Mouse (Mus musculus): ENCODE data around the gene Tbck. TPM values are rescaled to one million over a fixed set of nuclear protein-coding genes. Genes with fewer than 3 reads are reported as not detected.

Gene Tbck
- total and polyA plus RNA-seq, 3 experiments: 3.7 to 14.0 (median 13.4) TPM

DNA sequence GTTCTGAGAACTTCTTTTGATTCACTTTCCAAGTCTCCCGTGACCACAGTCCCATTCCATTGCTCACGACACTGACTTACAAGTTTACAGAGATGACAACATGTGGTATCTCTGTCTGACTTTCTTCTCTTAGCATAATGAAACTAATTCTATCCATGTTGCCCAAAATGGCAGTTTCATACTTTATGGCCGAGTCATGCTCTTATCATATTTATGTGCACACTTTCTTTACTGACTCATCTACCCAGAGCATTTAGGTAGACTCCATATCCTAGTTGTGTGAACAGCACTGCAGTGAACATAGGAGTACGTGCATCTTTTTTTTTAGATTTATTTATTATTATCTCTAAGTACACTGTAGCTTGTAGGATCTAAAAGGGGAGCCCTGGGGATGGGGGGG is 103.8 kb downstream of the Tbck start:
- no peaks in the 10 kb centered on the region for H3K4me1 ChIP-seq (ENCODE audit: control insufficient read depth, insufficient read depth, low read length)
- H3K4me3 ChIP-seq: no peak overlapping the region
- H3K27me3 ChIP-seq (ENCODE audit: control insufficient read depth, insufficient read depth, low read length): no peaks in the 10 kb centered on the region
- intact Hi-C loops (cut with DNase I): no loop called here
- no peaks in the 10 kb centered on the region for H3K36me3 ChIP-seq (ENCODE audit: control insufficient read depth, insufficient read depth, low read length)
- WGBS: 92% methylated on average over 4 of the region's 4 CpGs
- H3K9ac ChIP-seq (ENCODE audit: low read depth, low read length): no peak overlapping the region
- no peak for DNase-seq
- H3K27ac ChIP-seq: no peak overlapping the region
- no peak for TF ChIP-seq EP300 (IDR thresholded peaks at IDR 0.05; ENCODE audit: insufficient read depth, low read depth, low read length)
- no peak for TF ChIP-seq CTCF (IDR thresholded peaks at IDR 0.05)
- no peak for TF ChIP-seq POLR2A (IDR thresholded peaks at IDR 0.05; ENCODE audit: insufficient read depth, low read depth, low read length)
- no peaks in the 10 kb centered on the region for H3K79me2 ChIP-seq (replicated peaks; ENCODE audit: control insufficient read depth, insufficient read depth, low read length)

- Histone ChIP-seq H3K27ac (no peak overlapping the region), H3K4me3 (no peak overlapping the region), H3K27me3 (ENCODE audit: control insufficient read depth, insufficient read depth, low read length) (no peaks in the 10 kb centered on the region), H3K79me2 (replicated peaks; ENCODE audit: control insufficient read depth, insufficient read depth, low read length) (no peaks in the 10 kb centered on the region), H3K9ac (ENCODE audit: low read depth, low read length) (no peak overlapping the region), H3K4me1 (ENCODE audit: control insufficient read depth, insufficient read depth, low read length) (no peaks in the 10 kb centered on the region), H3K36me3 (ENCODE audit: control insufficient read depth, insufficient read depth, low read length) (no peaks in the 10 kb centered on the region)
- no peak for DNase-seq
- intact Hi-C loops (cut with DNase I): no loop called here
- TF ChIP-seq POLR2A (IDR thresholded peaks at IDR 0.05; ENCODE audit: insufficient read depth, low read depth, low read length) (no peak), EP300 (IDR thresholded peaks at IDR 0.05; ENCODE audit: insufficient read depth, low read depth, low read length) (no peak)
- WGBS: 81% methylated on average over 4 of the region's 4 CpGs
Measured at GRCm38 (mm10) chr3:132791140-132791539, 107.2 kb downstream of the Tbck start.

GRCm38 (mm10) chr3:132800196-132800595 is 116.3 kb downstream of the Tbck start:
- Histone ChIP-seq H3K27ac (no peak overlapping the region), H3K9ac (ENCODE audit: low read depth, low read length) (no peak overlapping the region), H3K4me3 (no peak overlapping the region), H3K27me3 (ENCODE audit: control insufficient read depth, insufficient read depth, low read length) (no peaks in the 10 kb centered on the region), H3K79me2 (replicated peaks; ENCODE audit: control insufficient read depth, insufficient read depth, low read length) (no peaks in the 10 kb centered on the region), H3K4me1 (ENCODE audit: control insufficient read depth, insufficient read depth, low read length) (no peaks in the 10 kb centered on the region), H3K36me3 (ENCODE audit: control insufficient read depth, insufficient read depth, low read length) (no peaks in the 10 kb centered on the region)
- WGBS: 48% methylated on average over 1 of the region's 1 CpGs
- DNase-seq: no peak
- intact Hi-C loops (cut with DNase I): no loop called here
- TF ChIP-seq POLR2A (IDR thresholded peaks at IDR 0.05; ENCODE audit: insufficient read depth, low read depth, low read length) (no peak), EP300 (IDR thresholded peaks at IDR 0.05; ENCODE audit: insufficient read depth, low read depth, low read length) (no peak), CTCF (IDR thresholded peaks at IDR 0.05) (no peak)

- WGBS: 93% methylated on average over 3 of the region's 3 CpGs
- Histone ChIP-seq H3K4me3 (no peak overlapping the region), H3K9ac (ENCODE audit: low read depth, low read length) (no peak overlapping the region), H3K4me1 (ENCODE audit: control insufficient read depth, insufficient read depth, low read length) (no peaks in the 10 kb centered on the region), H3K79me2 (replicated peaks; ENCODE audit: control insufficient read depth, insufficient read depth, low read length) (no peaks in the 10 kb centered on the region), H3K36me3 (ENCODE audit: control insufficient read depth, insufficient read depth, low read length) (no peaks in the 10 kb centered on the region), H3K27ac (no peak overlapping the region), H3K27me3 (ENCODE audit: control insufficient read depth, insufficient read depth, low read length) (no peaks in the 10 kb centered on the region)
- intact Hi-C loops (cut with DNase I): no loop called here
- TF ChIP-seq EP300 (IDR thresholded peaks at IDR 0.05; ENCODE audit: insufficient read depth, low read depth, low read length) (no peak), CTCF (IDR thresholded peaks at IDR 0.05) (no peak), POLR2A (IDR thresholded peaks at IDR 0.05; ENCODE audit: insufficient read depth, low read depth, low read length) (no peak)
- no peak for DNase-seq
Measured at GRCm38 (mm10) chr3:132801910-132802309, 118.0 kb downstream of the Tbck start.

GRCm38 (mm10) chr3:132807888-132808579 is 124.1 kb downstream of the Tbck start:
- no peak overlapping the region for H3K27ac ChIP-seq
- no peaks in the 10 kb centered on the region for H3K27me3 ChIP-seq (ENCODE audit: control insufficient read depth, insufficient read depth, low read length)
- intact Hi-C loops (cut with DNase I): no loop called here
- H3K36me3 ChIP-seq (ENCODE audit: control insufficient read depth, insufficient read depth, low read length): no peaks in the 10 kb centered on the region; the same call in 1 of the 2 replicates
- H3K79me2 ChIP-seq (replicated peaks; ENCODE audit: control insufficient read depth, insufficient read depth, low read length): no peaks in the 10 kb centered on the region
- WGBS: 71% methylated on average over 2 of the region's 2 CpGs
- TF ChIP-seq EP300 (IDR thresholded peaks at IDR 0.05; ENCODE audit: insufficient read depth, low read depth, low read length): no peak
- TF ChIP-seq CTCF (IDR thresholded peaks at IDR 0.05): no peak
- no peak for TF ChIP-seq POLR2A (IDR thresholded peaks at IDR 0.05; ENCODE audit: insufficient read depth, low read depth, low read length)
- no peaks in the 10 kb centered on the region; the same call in 1 of the 2 replicates for H3K4me1 ChIP-seq (ENCODE audit: control insufficient read depth, insufficient read depth, low read length)
- DNase-seq: no peak
- H3K4me3 ChIP-seq: no peak overlapping the region
- no peak overlapping the region for H3K9ac ChIP-seq (ENCODE audit: low read depth, low read length)

DNA sequence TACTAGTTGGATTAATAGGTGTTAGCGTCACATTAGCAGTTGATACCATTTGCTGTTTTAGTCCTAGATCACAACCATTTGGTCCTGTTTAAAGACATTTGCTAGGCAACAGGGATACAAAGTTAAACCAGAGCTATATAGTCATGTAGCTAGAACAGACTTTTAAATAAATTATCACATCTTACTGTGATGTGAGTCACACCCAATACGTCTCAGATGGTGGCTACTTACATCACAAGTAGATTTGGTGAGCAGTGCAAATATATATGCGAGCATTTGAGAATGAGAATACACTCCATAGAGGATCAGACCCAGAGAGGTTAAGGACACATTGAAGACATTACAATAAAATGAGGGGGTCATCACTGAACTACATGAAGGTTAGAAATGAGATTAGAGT is 125.0 kb downstream of the Tbck start:
- Histone ChIP-seq H3K4me3 (no peak overlapping the region), H3K4me1 (ENCODE audit: control insufficient read depth, insufficient read depth, low read length) (no peaks in the 10 kb centered on the region; the same call in 1 of the 2 replicates), H3K27ac (no peak overlapping the region), H3K27me3 (ENCODE audit: control insufficient read depth, insufficient read depth, low read length) (no peaks in the 10 kb centered on the region), H3K36me3 (ENCODE audit: control insufficient read depth, insufficient read depth, low read length) (no peaks in the 10 kb centered on the region; the same call in 1 of the 2 replicates), H3K79me2 (replicated peaks; ENCODE audit: control insufficient read depth, insufficient read depth, low read length) (no peaks in the 10 kb centered on the region), H3K9ac (ENCODE audit: low read depth, low read length) (no peak overlapping the region)
- no peak for DNase-seq
- TF ChIP-seq CTCF (IDR thresholded peaks at IDR 0.05) (no peak), POLR2A (IDR thresholded peaks at IDR 0.05; ENCODE audit: insufficient read depth, low read depth, low read length) (no peak), EP300 (IDR thresholded peaks at IDR 0.05; ENCODE audit: insufficient read depth, low read depth, low read length) (no peak)
- 95% methylated on average over 3 of the region's 3 CpGs for WGBS
- intact Hi-C loops (cut with DNase I): no loop called here

Data from heart, adult 2 months (tissue).